Mouse (Mus musculus) lung, embryonic 15.5 days (tissue): ENCODE measurements around the gene Kdm1a. TPM values are rescaled to one million over a fixed set of nuclear protein-coding genes. Genes with fewer than 3 reads are reported as not detected.

Experiments
- ATAC-seq: fragments of 200-750 bp; cut with Nextera tagmentation; 2 replicates; pipeline ENCODE4 v1.8.0; 2017; ENCODE audit warnings: moderate number of reproducible peaks, borderline replicate concordance; ENCODE audit not compliant: low FRiP score, low TSS enrichment; ENCODE audit errors: extremely low read depth
- H3K27ac ChIP-seq: fragments of 300-500 bp; sonication (generic); 2 replicates; pipeline ENCODE4 v1.5.1; 2015; ENCODE audit warnings: moderate library complexity, mild to moderate bottlenecking, inconsistent platforms
- H3K27me3 ChIP-seq: fragments of 300-500 bp; sonication (generic); 2 replicates; pipeline ENCODE4 v1.6.1; 2015; ENCODE audit warnings: inconsistent platforms
- H3K36me3 ChIP-seq: fragments of 300-500 bp; sonication (generic); 2 replicates; pipeline ENCODE4 v1.6.1; 2015; ENCODE audit warnings: inconsistent platforms
- H3K4me1 ChIP-seq: fragments of 300-500 bp; sonication (generic); 2 replicates; pipeline ENCODE4 v1.6.1; 2015; ENCODE audit warnings: inconsistent platforms
- H3K4me2 ChIP-seq: fragments of 300-500 bp; sonication (generic); 2 replicates; pipeline ENCODE4 v1.6.1; 2015; ENCODE audit warnings: inconsistent platforms, mild to moderate bottlenecking, moderate library complexity
- H3K4me3 ChIP-seq: fragments of 300-500 bp; sonication (generic); 2 replicates; pipeline ENCODE4 v1.5.1; 2015; ENCODE audit warnings: mild to moderate bottlenecking, inconsistent platforms
- H3K9ac ChIP-seq: fragments of 300-500 bp; sonication (generic); 2 replicates; pipeline ENCODE4 v1.6.1; 2015; ENCODE audit warnings: inconsistent platforms
- H3K9me3 ChIP-seq: fragments of 300-500 bp; sonication (generic); 2 replicates; pipeline ENCODE4 v1.6.1; 2016; ENCODE audit warnings: inconsistent platforms
- WGBS: fragments of 180-500 bp; shearing (Covaris S2); methylation state at CpG from one replicate; pipeline ENCODE4 v1.1.7; 2015; 5-methylcytosine and 5-hydroxymethylcytosine counted together
- polyA plus RNA-seq: library from polyadenylated mRNA; unstranded; fragments of >200 nt; fragmentation: Nextera tagmentation; extraction: Ambion mirVana; gene quantifications from 2 replicates; pipeline ENCODE4 v1.2.1, GENCODE M21; 2015

The Kdm1a gene
- 34.5 and 36.3 TPM in 2 replicates for polyA plus RNA-seq

DNA sequence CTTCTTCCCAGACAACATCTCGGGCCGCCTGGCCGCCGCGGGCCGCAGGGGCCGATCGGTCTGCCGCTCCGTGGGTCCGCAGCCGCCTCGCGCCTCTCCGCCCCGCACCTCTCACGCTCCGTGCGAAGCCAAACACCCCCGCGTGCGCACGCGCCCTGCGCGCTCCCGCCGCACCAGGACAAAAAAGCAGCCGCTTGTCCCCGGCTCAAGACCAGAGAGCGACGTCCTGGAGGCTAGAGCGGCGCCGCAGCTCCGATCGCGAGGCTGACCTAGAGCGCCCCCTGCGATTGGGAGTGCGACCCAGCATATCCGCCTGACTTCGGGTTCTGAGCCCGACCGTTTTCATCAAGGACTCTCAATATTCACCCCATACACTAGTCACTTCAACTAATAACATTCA is at the start of gene Kdm1a:
Gene Kdm1a (minus strand): TSS at position 156 of the 400 bp plus-strand sequence.
- peak within 1 kb of the TSS; percentile 100 for H3K4me3 ChIP-seq
- peak; percentile 79 for ATAC-seq
- no peaks in the 10 kb centered on the region for H3K27me3 ChIP-seq
- H3K9me3 ChIP-seq = no peaks in the 10 kb centered on the region
- H3K27ac ChIP-seq = peak within 1 kb of the TSS; percentile 86
- peaks cover 13% of the 10 kb centered on the region for H3K4me1 ChIP-seq
- H3K4me2 ChIP-seq = peak within 1 kb of the TSS; percentile 65
- H3K36me3 ChIP-seq = no peaks in the 10 kb centered on the region
- WGBS = 0% methylated on average over 45 of the region's 45 CpGs
- H3K9ac ChIP-seq = peak within 1 kb of the TSS; percentile 100

DNA sequence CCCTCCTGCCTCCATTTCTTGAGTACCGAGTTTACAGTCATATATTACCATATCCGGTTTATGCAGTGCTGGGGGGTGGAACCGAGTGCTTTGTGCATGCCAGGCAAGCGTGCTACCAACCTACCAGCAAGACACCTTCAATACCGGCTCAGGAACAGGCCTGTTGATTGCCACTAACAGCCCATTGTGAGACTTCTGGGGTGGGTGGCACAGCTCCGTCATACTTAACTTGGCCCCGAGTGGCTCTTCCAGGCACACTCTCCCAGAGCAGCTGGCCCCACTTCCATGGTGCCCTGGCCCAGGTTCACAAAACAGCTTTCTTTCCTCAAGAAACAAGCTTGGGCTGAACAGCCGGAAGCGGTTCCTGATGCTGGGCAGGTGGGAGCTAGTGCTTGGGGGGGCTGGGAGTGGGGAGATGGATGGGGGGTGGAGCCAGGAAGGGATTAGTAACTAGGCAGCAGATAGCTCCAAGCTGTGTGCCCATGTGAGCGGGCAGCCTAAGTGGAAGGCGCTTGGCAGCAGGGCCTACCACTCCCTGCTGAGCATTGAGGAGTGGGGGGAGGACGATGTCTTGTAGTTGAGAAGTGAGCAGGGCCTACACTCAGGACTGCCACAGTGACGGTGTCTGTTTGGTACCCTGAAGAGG is 49.5 kb upstream of the Kdm1a start:
- Histone ChIP-seq H3K4me2 (no peak overlapping the region), H3K9ac (no peak overlapping the region), H3K27ac (no peak overlapping the region), H3K36me3 (no peaks in the 10 kb centered on the region), H3K27me3 (no peaks in the 10 kb centered on the region), H3K4me3 (no peak overlapping the region), H3K9me3 (no peaks in the 10 kb centered on the region), H3K4me1 (peaks cover 9% of the 10 kb centered on the region)
- ATAC-seq = no peak
- 71% methylated on average over 13 of the region's 13 CpGs for WGBS

- H3K9ac ChIP-seq = no peak overlapping the region
- WGBS = 60% methylated on average over 3 of the region's 3 CpGs
These were observed 48.9 kb upstream of the Kdm1a start for GRCm38 (mm10) chr4:136651357-136651811.

GRCm38 (mm10) chr4:136650261-136650660 is 47.7 kb upstream of the Kdm1a start:
- Histone ChIP-seq H3K27me3 (no peaks in the 10 kb centered on the region), H3K4me1 (peaks cover 9% of the 10 kb centered on the region), H3K4me3 (no peak overlapping the region), H3K27ac (no peak overlapping the region), H3K36me3 (no peaks in the 10 kb centered on the region), H3K4me2 (no peak overlapping the region), H3K9ac (no peak overlapping the region), H3K9me3 (no peaks in the 10 kb centered on the region)
- 82% methylated on average over 8 of the region's 8 CpGs for WGBS
- ATAC-seq = no peak

More at GRCm38 (mm10) chr4:136651357-136651811, 48.9 kb upstream of the Kdm1a start:
- Histone ChIP-seq H3K27ac (no peak overlapping the region), H3K4me3 (no peak overlapping the region), H3K4me2 (no peak overlapping the region), H3K27me3 (no peaks in the 10 kb centered on the region), H3K9me3 (no peaks in the 10 kb centered on the region), H3K4me1 (peaks cover 9% of the 10 kb centered on the region), H3K36me3 (no peaks in the 10 kb centered on the region)
- no peak for ATAC-seq

GRCm38 (mm10) chr4:136649480-136650196 is 47.1 kb upstream of the Kdm1a start:
- no peak overlapping the region for H3K4me3 ChIP-seq
- H3K27me3 ChIP-seq = no peaks in the 10 kb centered on the region
- ATAC-seq = peak; percentile 53; the same call in 1 of the 2 replicates
- H3K9ac ChIP-seq = no peak overlapping the region
- peak overlapping the region; percentile 28 for H3K4me2 ChIP-seq
- WGBS = 31% methylated on average over 13 of the region's 13 CpGs
- H3K27ac ChIP-seq = no peak overlapping the region
- no peaks in the 10 kb centered on the region for H3K36me3 ChIP-seq
- H3K4me1 ChIP-seq = peaks cover 9% of the 10 kb centered on the region
- H3K9me3 ChIP-seq = no peaks in the 10 kb centered on the region

DNA sequence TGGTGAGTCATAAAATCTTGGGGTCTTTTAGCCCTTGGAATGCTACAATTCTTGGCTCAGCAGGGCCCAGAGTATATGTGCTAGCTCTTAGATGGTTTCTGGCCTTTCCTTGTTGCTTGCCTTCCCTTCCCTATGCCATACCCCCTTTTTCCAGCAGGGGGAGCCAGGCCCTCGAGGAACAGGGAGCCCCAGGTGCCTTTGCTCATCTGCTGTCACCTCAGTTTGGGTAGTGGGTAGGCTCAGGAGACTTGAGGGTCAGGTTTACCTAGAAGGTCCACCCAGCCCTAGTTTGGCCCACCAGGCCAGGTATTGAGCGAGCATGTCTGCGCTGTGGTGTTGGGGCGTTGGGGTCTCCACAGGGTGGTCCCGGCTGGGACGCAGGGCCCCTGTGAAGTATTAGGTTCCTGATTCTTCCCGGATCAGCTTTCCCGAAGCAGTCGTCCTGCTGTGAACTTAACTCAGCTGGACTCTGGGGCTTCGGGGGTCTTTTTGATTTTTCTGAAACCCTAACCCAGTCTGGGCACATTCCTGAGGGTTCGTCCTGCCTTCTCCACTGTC is 46.5 kb upstream of the Kdm1a start:
- peaks cover 9% of the 10 kb centered on the region for H3K4me1 ChIP-seq
- WGBS = 7% methylated on average over 11 of the region's 11 CpGs
- ATAC-seq = peak; percentile 16; the same call in 1 of the 2 replicates
- H3K36me3 ChIP-seq = no peaks in the 10 kb centered on the region
- H3K27me3 ChIP-seq = no peaks in the 10 kb centered on the region
- no peak overlapping the region for H3K4me3 ChIP-seq
- no peaks in the 10 kb centered on the region for H3K9me3 ChIP-seq
- peak overlapping the region; percentile 28 for H3K4me2 ChIP-seq
- H3K27ac ChIP-seq = no peak overlapping the region
- H3K9ac ChIP-seq = no peak overlapping the region

DNA sequence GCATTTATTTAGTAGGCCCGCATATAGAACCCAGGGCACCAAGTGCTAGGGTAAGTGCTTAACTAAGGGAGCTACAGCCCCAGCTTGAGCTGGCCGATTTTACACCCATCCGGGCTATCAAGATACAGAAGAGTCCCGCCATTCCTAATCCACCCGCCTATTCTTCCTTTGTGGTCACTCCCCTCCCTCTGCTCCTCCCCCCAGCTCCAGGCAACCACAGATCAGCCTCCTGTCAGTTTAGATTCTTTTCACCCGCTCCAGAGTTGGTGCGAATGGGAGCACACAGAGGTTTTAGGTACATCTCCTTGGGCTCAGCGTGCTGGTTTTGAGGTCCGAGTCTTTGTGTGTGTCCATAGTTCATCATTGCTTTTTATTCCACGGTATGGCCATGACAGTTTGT is 36.4 kb upstream of the Kdm1a start:
- WGBS = 8% methylated on average over 10 of the region's 10 CpGs

DNA sequence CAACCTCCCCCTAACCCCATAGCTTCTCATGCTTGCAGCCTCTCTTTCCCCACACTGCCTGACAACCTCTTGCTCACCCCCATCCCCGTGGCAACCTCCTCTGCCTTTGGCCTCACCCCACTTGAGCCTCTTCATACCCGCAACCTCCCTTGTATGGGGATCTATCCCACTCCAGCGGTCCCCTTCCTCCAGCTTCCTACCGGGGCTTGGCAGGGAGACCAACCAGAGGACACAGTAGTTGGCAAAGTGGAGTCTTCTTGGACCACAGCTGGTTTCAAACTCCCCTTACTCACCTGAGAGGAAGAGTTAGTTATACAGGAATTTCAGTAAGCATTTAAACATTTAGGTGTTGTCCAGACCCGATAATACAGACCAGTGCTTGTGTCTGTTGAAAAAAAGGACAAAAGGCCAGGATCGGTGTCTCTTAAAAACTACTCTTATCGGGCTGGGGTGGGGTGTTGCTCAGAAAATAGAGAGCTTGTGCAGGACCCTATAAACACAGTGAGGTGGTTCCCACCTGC is 35.8 kb upstream of the Kdm1a start:
- Histone ChIP-seq H3K36me3 (no peaks in the 10 kb centered on the region), H3K4me1 (peaks cover 16% of the 10 kb centered on the region), H3K27me3 (peaks cover 42% of the 10 kb centered on the region), H3K9me3 (no peaks in the 10 kb centered on the region), H3K4me3 (no peak overlapping the region), H3K27ac (no peak overlapping the region), H3K4me2 (peak overlapping the region; percentile 97), H3K9ac (no peak overlapping the region)
- WGBS = 34% methylated on average over 7 of the region's 7 CpGs
- ATAC-seq = no peak

More for the DNA sequence above, 36.4 kb upstream of the Kdm1a start:
- Histone ChIP-seq H3K27ac (no peak overlapping the region), H3K9me3 (no peaks in the 10 kb centered on the region), H3K4me1 (peaks cover 16% of the 10 kb centered on the region), H3K9ac (no peak overlapping the region), H3K36me3 (no peaks in the 10 kb centered on the region), H3K27me3 (peaks cover 42% of the 10 kb centered on the region), H3K4me2 (peak overlapping the region; percentile 97), H3K4me3 (peak overlapping the region; percentile 20; the same call in 1 of the 2 replicates)
- no peak for ATAC-seq

DNA sequence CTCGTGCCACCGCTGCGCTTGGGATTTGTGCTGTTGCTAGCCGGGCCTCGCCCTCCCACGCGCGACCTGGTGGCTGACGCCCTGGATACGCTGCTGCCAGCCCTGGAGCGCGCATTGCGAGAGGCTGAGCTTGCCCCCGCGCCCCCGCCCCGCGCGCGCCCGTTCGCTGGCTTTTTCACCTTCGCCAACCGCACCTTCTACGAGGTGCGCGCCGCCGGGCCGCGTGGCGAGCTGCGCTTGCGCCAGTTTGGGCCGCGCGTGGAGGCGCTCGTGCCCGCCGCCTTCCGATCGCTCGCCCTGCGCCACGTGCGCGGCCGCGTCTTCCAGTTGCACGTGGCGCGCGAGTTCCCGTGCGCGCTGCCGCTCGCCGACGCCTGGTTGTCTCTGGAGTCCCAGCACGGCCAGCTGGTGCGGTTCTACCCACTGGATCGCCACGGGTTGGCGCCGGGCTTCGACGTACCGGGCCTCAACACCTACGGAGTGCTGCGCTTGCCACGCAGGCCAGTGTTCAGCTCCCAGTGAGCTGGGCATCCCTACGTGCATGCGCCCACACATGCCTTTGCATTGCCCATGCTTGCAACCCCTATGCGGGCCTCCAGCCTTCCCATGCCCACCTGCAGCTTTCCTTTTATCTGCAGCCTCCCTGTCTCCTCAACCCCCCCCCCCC is 35.2 kb upstream of the Kdm1a start:
- peak; percentile 48; the same call in 1 of the 2 replicates for ATAC-seq
- Histone ChIP-seq H3K36me3 (no peaks in the 10 kb centered on the region), H3K4me3 (peak overlapping the region; percentile 52), H3K9me3 (no peaks in the 10 kb centered on the region), H3K27ac (no peak overlapping the region), H3K27me3 (peaks cover 42% of the 10 kb centered on the region), H3K4me1 (peaks cover 16% of the 10 kb centered on the region), H3K9ac (peak overlapping the region; percentile 37), H3K4me2 (peak overlapping the region; percentile 97)
- WGBS = 1% methylated on average over 69 of the region's 76 CpGs

- H3K4me2 ChIP-seq = peak overlapping the region; percentile 97
- WGBS = 16% methylated on average over 37 of the region's 37 CpGs
- H3K36me3 ChIP-seq = no peaks in the 10 kb centered on the region
- no peak overlapping the region for H3K27ac ChIP-seq
- peak overlapping the region; percentile 37 for H3K9ac ChIP-seq
- H3K4me3 ChIP-seq = peak overlapping the region; percentile 52
- peaks cover 42% of the 10 kb centered on the region for H3K27me3 ChIP-seq
- no peak for ATAC-seq
- H3K4me1 ChIP-seq = peaks cover 16% of the 10 kb centered on the region
- H3K9me3 ChIP-seq = no peaks in the 10 kb centered on the region
These were observed 34.5 kb upstream of the Kdm1a start for GRCm38 (mm10) chr4:136636983-136637562.

DNA sequence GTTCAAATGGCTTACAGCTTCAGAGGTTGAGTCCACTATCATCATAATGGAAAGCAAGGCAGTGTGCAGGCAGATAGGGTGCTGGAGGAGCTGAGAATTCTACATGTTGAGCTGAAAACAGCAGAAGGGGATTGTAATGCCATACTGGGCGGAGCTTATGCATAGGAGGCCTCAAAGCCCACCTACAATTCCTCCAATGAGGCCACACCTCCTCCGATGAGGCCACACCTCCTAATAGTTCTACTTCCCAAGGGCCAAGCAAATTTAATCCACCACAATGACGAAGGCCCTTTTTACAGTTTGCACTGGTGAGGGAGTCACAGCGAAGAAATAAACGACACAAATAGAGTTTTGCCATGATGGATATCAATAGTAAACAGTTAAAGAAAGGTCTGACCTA is 34.0 kb upstream of the Kdm1a start:
- ATAC-seq = no peak
- Histone ChIP-seq H3K4me1 (peaks cover 16% of the 10 kb centered on the region), H3K27me3 (peaks cover 42% of the 10 kb centered on the region), H3K36me3 (no peaks in the 10 kb centered on the region), H3K9ac (no peak overlapping the region), H3K4me3 (0 out of 2 replicates have a peak overlapping the region, but pooled peaks have one; percentile 52), H3K9me3 (no peaks in the 10 kb centered on the region), H3K27ac (no peak overlapping the region), H3K4me2 (no peak overlapping the region)
- 55% methylated on average over 5 of the region's 5 CpGs for WGBS
